In genomic region chr5:129690528-129690927, GRCm38 (mm10) we compare ENCODE assay signal across 46 mouse cellular contexts. TPM values are rescaled to one million over a fixed set of nuclear protein-coding genes. Genes with fewer than 3 reads are reported as not detected.
"Had no signal": no experiment of that assay in that cellular context is flagged by ENCODE, and none has a peak within 500 bp of the region (broad histone marks: within the 10 kb centered on the region; RNA-seq: fewer than 3 reads in every experiment).

No protein-coding gene starts in this region.

- H3K9me3 ChIP-seq: limb, embryonic 10.5 days; limb, embryonic 12.5 days; limb, embryonic 13.5 days; limb, embryonic 15.5 days; liver, embryonic 13.5 days; liver, embryonic 15.5 days; lung, embryonic 15.5 days; megakaryocyte, embryonic 14.5 days; midbrain, embryonic 10.5 days; midbrain, embryonic 12.5 days; midbrain, embryonic 13.5 days; midbrain, embryonic 15.5 days; neural tube, embryonic 12.5 days had no signal

- H3K27ac ChIP-seq: left cerebral cortex, adult 2 months; limb, embryonic 10.5 days; limb, embryonic 12.5 days; limb, embryonic 13.5 days; limb, embryonic 15.5 days; liver, embryonic 13.5 days; liver, embryonic 14.5 days; liver, embryonic 15.5 days; lung, embryonic 15.5 days; macrophage; midbrain, embryonic 10.5 days; midbrain, embryonic 12.5 days; midbrain, embryonic 13.5 days; midbrain, embryonic 15.5 days; neural tube, embryonic 12.5 days had no signal

- ATAC-seq: lung, postnatal 0 days; midbrain, embryonic 13.5 days; midbrain, embryonic 15.5 days; midbrain, embryonic 16.5 days had no signal

- H3K36me3 ChIP-seq: limb, embryonic 10.5 days; limb, embryonic 12.5 days; limb, embryonic 13.5 days; limb, embryonic 15.5 days; liver, embryonic 13.5 days; liver, embryonic 15.5 days; lung, embryonic 15.5 days; midbrain, embryonic 10.5 days; midbrain, embryonic 12.5 days; midbrain, embryonic 13.5 days; midbrain, embryonic 15.5 days; neural tube, embryonic 12.5 days had no signal

- H3K4me1 ChIP-seq: limb, embryonic 10.5 days; limb, embryonic 12.5 days; limb, embryonic 13.5 days; limb, embryonic 15.5 days; liver, embryonic 13.5 days; liver, embryonic 15.5 days; lung, embryonic 15.5 days; megakaryocyte, embryonic 14.5 days; midbrain, embryonic 10.5 days; midbrain, embryonic 12.5 days; midbrain, embryonic 13.5 days; midbrain, embryonic 15.5 days; neural tube, embryonic 12.5 days had no signal

- H3K4me3 ChIP-seq: left cerebral cortex, adult 2 months; limb, embryonic 10.5 days; limb, embryonic 12.5 days; limb, embryonic 13.5 days; limb, embryonic 15.5 days; liver, embryonic 13.5 days; liver, embryonic 15.5 days; lung, embryonic 15.5 days; megakaryocyte, embryonic 14.5 days; midbrain, embryonic 10.5 days; midbrain, embryonic 12.5 days; midbrain, embryonic 13.5 days; midbrain, embryonic 15.5 days; myocyte; neural tube, embryonic 12.5 days had no signal

- DNase-seq: left cerebral cortex, postnatal 4 days; liver; liver, embryonic 13.5 days; lung, adult 18-20 months; lung, adult 2 months; lung, embryonic 14.5 days; lung, postnatal 10 days; lung, postnatal 14 days; lung, postnatal 36 days; lung, postnatal 4 days; midbrain, embryonic 14.5 days had no signal

- H3K9ac ChIP-seq: limb, embryonic 12.5 days; limb, embryonic 13.5 days; limb, embryonic 15.5 days; liver, embryonic 13.5 days; liver, embryonic 14.5 days; liver, embryonic 15.5 days; lung, embryonic 14.5 days; lung, embryonic 15.5 days; midbrain, embryonic 12.5 days; midbrain, embryonic 13.5 days; midbrain, embryonic 15.5 days; neural tube, embryonic 12.5 days had no signal

- H3K4me2 ChIP-seq: limb, embryonic 12.5 days; limb, embryonic 13.5 days; limb, embryonic 15.5 days; liver, embryonic 13.5 days; liver, embryonic 15.5 days; lung, embryonic 14.5 days; lung, embryonic 15.5 days; midbrain, embryonic 11.5 days; midbrain, embryonic 12.5 days; midbrain, embryonic 13.5 days; midbrain, embryonic 15.5 days; neural tube, embryonic 12.5 days had no signal

- H3K27me3 ChIP-seq: limb, embryonic 12.5 days; limb, embryonic 13.5 days; limb, embryonic 15.5 days; liver, embryonic 13.5 days; liver, embryonic 15.5 days; lung, embryonic 15.5 days; midbrain, embryonic 12.5 days; midbrain, embryonic 13.5 days; midbrain, embryonic 15.5 days; neural tube, embryonic 12.5 days had no signal

RNA-seq across cellular contexts. Expression of gene Sept14, which starts 17.8 kb away (rescaled TPM):
- total RNA-seq: left cerebral cortex, adult 18-20 months; left cerebral cortex, adult 2 months; left cerebral cortex, adult 8-10 months; left cerebral cortex, postnatal 10 days; left cerebral cortex, postnatal 14 days; left cerebral cortex, postnatal 25 days; left cerebral cortex, postnatal 36 days; left cerebral cortex, postnatal 4 days; megakaryocyte progenitor cell, adult 5-6 weeks; megakaryocyte, adult 5-6 weeks; megakaryocyte-erythroid progenitor cell, adult 5-6 weeks; midbrain, postnatal 0 days; monocyte, adult 5-6 weeks had no signal
- polyA plus RNA-seq: limb, embryonic 10.5 days; limb, embryonic 11.5 days; limb, embryonic 12.5 days; limb, embryonic 13.5 days; limb, embryonic 14.5 days; limb, embryonic 15.5 days; liver, embryonic 13.5 days; liver, embryonic 14.5 days; liver, embryonic 15.5 days; liver, embryonic 16.5 days; lung, adult 2 months; lung, embryonic 14.5 days; lung, embryonic 15.5 days; lung, embryonic 16.5 days; lung, postnatal 0 days; macrophage; midbrain, embryonic 10.5 days; midbrain, embryonic 11.5 days; midbrain, embryonic 12.5 days; midbrain, embryonic 13.5 days; midbrain, embryonic 14.5 days; midbrain, embryonic 15.5 days; midbrain, embryonic 16.5 days; midbrain, postnatal 0 days; neural tube, embryonic 11.5 days; neural tube, embryonic 12.5 days had no signal
